Mouse (Mus musculus) limb, embryonic 15.5 days (tissue): Measurements from ENCODE around the gene Bivm. TPM values are rescaled to one million over a fixed set of nuclear protein-coding genes. Genes with fewer than 3 reads are reported as not detected.
A peak's percentile ranks its signal among the peaks of the same experiment; 100 is the strongest.

Experiments
- ATAC-seq: fragments of 200-750 bp; cut with Nextera tagmentation; 2 replicates; pipeline ENCODE4 v1.8.0; 2017; ENCODE audit warnings: low read depth, moderate TSS enrichment; ENCODE audit not compliant: insufficient number of reproducible peaks, low FRiP score, low TSS enrichment
- H3K27ac ChIP-seq: fragments of 300-500 bp; sonication (generic); 2 replicates; pipeline ENCODE4 v1.5.1; 2015; ENCODE audit warnings: moderate library complexity, mild to moderate bottlenecking, inconsistent platforms
- H3K27me3 ChIP-seq: fragments of 300-500 bp; sonication (generic); 2 replicates; pipeline ENCODE4 v1.6.1; 2015; ENCODE audit warnings: inconsistent platforms
- H3K36me3 ChIP-seq: fragments of 300-500 bp; sonication (generic); 2 replicates; pipeline ENCODE4 v1.6.1; 2015; ENCODE audit warnings: inconsistent platforms
- H3K4me1 ChIP-seq: fragments of 300-500 bp; sonication (generic); 2 replicates; pipeline ENCODE4 v1.6.1; 2015; ENCODE audit warnings: inconsistent platforms
- H3K4me2 ChIP-seq: fragments of 300-500 bp; sonication (generic); 2 replicates; pipeline ENCODE4 v1.6.1; 2015; ENCODE audit warnings: mild to moderate bottlenecking, inconsistent platforms
- H3K4me3 ChIP-seq: fragments of 300-500 bp; sonication (generic); 2 replicates; pipeline ENCODE4 v1.5.1; 2015; ENCODE audit warnings: mild to moderate bottlenecking, inconsistent platforms
- H3K9ac ChIP-seq: fragments of 300-500 bp; sonication (generic); 2 replicates; pipeline ENCODE4 v1.6.1; 2015; ENCODE audit warnings: inconsistent platforms
- H3K9me3 ChIP-seq: fragments of 300-500 bp; sonication (generic); 2 replicates; pipeline ENCODE4 v1.6.1; 2016; ENCODE audit warnings: inconsistent platforms
- WGBS: fragments of 180-500 bp; shearing (Covaris S2); methylation state at CpG from one replicate; pipeline ENCODE4 v1.1.7; 2015; 5-methylcytosine and 5-hydroxymethylcytosine counted together
- polyA plus RNA-seq: library from polyadenylated mRNA; unstranded; fragments of >200 nt; fragmentation: Nextera tagmentation; extraction: Ambion mirVana; gene quantifications from 2 replicates; pipeline ENCODE4 v1.2.1, GENCODE M21; 2015

Bivm gene
- polyA plus RNA-seq, 1 experiment from 2014 or later: 17.4 TPM

GRCm38 (mm10) chr1:44140232-44140631 lies 21.5 kb downstream of the Bivm start:
- no peaks in the 10 kb centered on the region for H3K4me1 ChIP-seq
- no peaks in the 10 kb centered on the region for H3K27me3 ChIP-seq
- H3K36me3 ChIP-seq: peaks cover 49% of the 10 kb centered on the region
- WGBS: 81% methylated on average over 4 of the region's 4 CpGs
- no peaks in the 10 kb centered on the region for H3K9me3 ChIP-seq
- no peak overlapping the region for H3K4me2 ChIP-seq
- H3K27ac ChIP-seq: no peak overlapping the region
- H3K9ac ChIP-seq: no peak overlapping the region
- H3K4me3 ChIP-seq: no peak overlapping the region
- ATAC-seq: no peak

- WGBS: 86% methylated on average over 5 of the region's 5 CpGs
- Histone ChIP-seq H3K4me1 (0 out of 2 replicates have a peak, but pooled peaks cover 2% of the 10 kb centered on the region), H3K9ac (no peak overlapping the region), H3K4me2 (no peak overlapping the region), H3K4me3 (no peak overlapping the region), H3K9me3 (no peaks in the 10 kb centered on the region), H3K36me3 (peaks cover 40% of the 10 kb centered on the region), H3K27me3 (no peaks in the 10 kb centered on the region), H3K27ac (no peak overlapping the region)
- no peak for ATAC-seq
Measured at GRCm38 (mm10) chr1:44142747-44143146, 24.0 kb downstream of the Bivm start.

GRCm38 (mm10) chr1:44147563-44148381 lies 29.0 kb downstream of the Bivm start, which contains the start of gene Ercc5:
Ercc5 (plus strand) TSS chr1:44147744.
- under 1% methylated on average over 66 of the region's 66 CpGs for WGBS
- Histone ChIP-seq H3K4me3 (peak within 1 kb of the TSS; percentile 76), H3K36me3 (peaks cover 10% of the 10 kb centered on the region), H3K4me1 (peaks cover 5% of the 10 kb centered on the region; the same call in 1 of the 2 replicates), H3K9me3 (no peaks in the 10 kb centered on the region), H3K27ac (peak within 1 kb of the TSS; percentile 97), H3K4me2 (peak within 1 kb of the TSS; percentile 55), H3K27me3 (no peaks in the 10 kb centered on the region), H3K9ac (peak within 1 kb of the TSS; percentile 82)
- ATAC-seq: peak; percentile 95

- ATAC-seq: no peak
- Histone ChIP-seq H3K4me3 (peak overlapping the region; percentile 76), H3K4me2 (peak overlapping the region; percentile 55), H3K4me1 (peaks cover 5% of the 10 kb centered on the region; the same call in 1 of the 2 replicates), H3K27ac (peak overlapping the region; percentile 97; the same call in 1 of the 2 replicates), H3K27me3 (no peaks in the 10 kb centered on the region), H3K9ac (0 out of 2 replicates have a peak overlapping the region, but pooled peaks have one; percentile 82), H3K36me3 (peaks cover under 1% of the 10 kb centered on the region; the same call in 1 of the 2 replicates), H3K9me3 (no peaks in the 10 kb centered on the region)
- 22% methylated on average over 6 of the region's 6 CpGs for WGBS
Measured at GRCm38 (mm10) chr1:44148706-44149105, 29.9 kb downstream of the Bivm start.

GRCm38 (mm10) chr1:44155287-44155686 lies 36.5 kb downstream of the Bivm start:
- peaks cover 27% of the 10 kb centered on the region for H3K36me3 ChIP-seq
- ATAC-seq: no peak
- no peaks in the 10 kb centered on the region for H3K27me3 ChIP-seq
- no peak overlapping the region for H3K4me3 ChIP-seq
- no peak overlapping the region for H3K9ac ChIP-seq
- H3K4me1 ChIP-seq: no peaks in the 10 kb centered on the region
- H3K27ac ChIP-seq: no peak overlapping the region
- no peaks in the 10 kb centered on the region for H3K9me3 ChIP-seq
- no peak overlapping the region for H3K4me2 ChIP-seq
- 96% methylated on average over 4 of the region's 4 CpGs for WGBS

- Histone ChIP-seq H3K36me3 (peaks cover 50% of the 10 kb centered on the region), H3K27ac (no peak overlapping the region), H3K4me2 (no peak overlapping the region), H3K9me3 (no peaks in the 10 kb centered on the region), H3K27me3 (no peaks in the 10 kb centered on the region), H3K9ac (no peak overlapping the region), H3K4me1 (no peaks in the 10 kb centered on the region), H3K4me3 (no peak overlapping the region)
- ATAC-seq: no peak
- WGBS: 81% methylated on average over 6 of the region's 6 CpGs
Measured at GRCm38 (mm10) chr1:44158317-44158716, 39.6 kb downstream of the Bivm start.

GRCm38 (mm10) chr1:44161818-44162217 lies 43.1 kb downstream of the Bivm start:
- no peak overlapping the region for H3K9ac ChIP-seq
- H3K4me2 ChIP-seq: no peak overlapping the region
- ATAC-seq: no peak
- no peak overlapping the region for H3K4me3 ChIP-seq
- H3K27me3 ChIP-seq: no peaks in the 10 kb centered on the region
- 96% methylated on average over 6 of the region's 6 CpGs for WGBS
- no peaks in the 10 kb centered on the region for H3K9me3 ChIP-seq
- H3K36me3 ChIP-seq: peaks cover 71% of the 10 kb centered on the region
- no peak overlapping the region for H3K27ac ChIP-seq
- no peaks in the 10 kb centered on the region for H3K4me1 ChIP-seq

GRCm38 (mm10) chr1:44162389-44162788 lies 43.6 kb downstream of the Bivm start:
- H3K27ac ChIP-seq: no peak overlapping the region
- no peaks in the 10 kb centered on the region for H3K4me1 ChIP-seq
- H3K36me3 ChIP-seq: peaks cover 77% of the 10 kb centered on the region
- no peaks in the 10 kb centered on the region for H3K27me3 ChIP-seq
- no peak overlapping the region for H3K4me3 ChIP-seq
- 94% methylated on average over 5 of the region's 5 CpGs for WGBS
- no peak overlapping the region for H3K9ac ChIP-seq
- H3K9me3 ChIP-seq: no peaks in the 10 kb centered on the region
- ATAC-seq: no peak
- no peak overlapping the region for H3K4me2 ChIP-seq

GRCm38 (mm10) chr1:44167859-44168383 lies 49.2 kb downstream of the Bivm start:
- ATAC-seq: no peak
- no peak overlapping the region for H3K27ac ChIP-seq
- peaks cover 9% of the 10 kb centered on the region; the same call in 1 of the 2 replicates for H3K9me3 ChIP-seq
- H3K27me3 ChIP-seq: no peaks in the 10 kb centered on the region
- H3K4me1 ChIP-seq: no peaks in the 10 kb centered on the region
- peaks cover 70% of the 10 kb centered on the region for H3K36me3 ChIP-seq
- H3K4me2 ChIP-seq: no peak overlapping the region
- no peak overlapping the region for H3K4me3 ChIP-seq
- no peak overlapping the region for H3K9ac ChIP-seq
- WGBS: 99% methylated on average over 3 of the region's 3 CpGs

GRCm38 (mm10) chr1:44172656-44173055 lies 53.9 kb downstream of the Bivm start:
- Histone ChIP-seq H3K4me1 (no peaks in the 10 kb centered on the region), H3K9ac (no peak overlapping the region), H3K4me3 (no peak overlapping the region), H3K4me2 (no peak overlapping the region), H3K36me3 (peaks cover 80% of the 10 kb centered on the region), H3K27ac (no peak overlapping the region), H3K9me3 (peaks cover 9% of the 10 kb centered on the region; the same call in 1 of the 2 replicates), H3K27me3 (no peaks in the 10 kb centered on the region)
- no peak for ATAC-seq
- WGBS: 92% methylated on average over 4 of the region's 4 CpGs

GRCm38 (mm10) chr1:44173903-44174302 lies 55.1 kb downstream of the Bivm start:
- no peak for ATAC-seq
- Histone ChIP-seq H3K27me3 (no peaks in the 10 kb centered on the region), H3K4me3 (no peak overlapping the region), H3K27ac (no peak overlapping the region), H3K9me3 (peaks cover 9% of the 10 kb centered on the region; the same call in 1 of the 2 replicates), H3K4me1 (no peaks in the 10 kb centered on the region), H3K9ac (no peak overlapping the region), H3K4me2 (no peak overlapping the region), H3K36me3 (peaks cover 77% of the 10 kb centered on the region)
- 76% methylated on average over 8 of the region's 8 CpGs for WGBS

- Histone ChIP-seq H3K9me3 (no peaks in the 10 kb centered on the region), H3K4me1 (no peaks in the 10 kb centered on the region), H3K9ac (no peak overlapping the region), H3K27me3 (no peaks in the 10 kb centered on the region), H3K4me2 (no peak overlapping the region), H3K27ac (no peak overlapping the region), H3K36me3 (peaks cover 66% of the 10 kb centered on the region), H3K4me3 (no peak overlapping the region)
- WGBS: 93% methylated on average over 5 of the region's 5 CpGs
- no peak for ATAC-seq
Measured at GRCm38 (mm10) chr1:44178086-44178485, 59.3 kb downstream of the Bivm start.
